Mouse (Mus musculus) CD4-positive, CD25-positive, alpha-beta regulatory T cell, adult 4 months (primary cell): ENCODE measurements around the gene Avp. TPM values are rescaled to one million over a fixed set of nuclear protein-coding genes. Genes with fewer than 3 reads are reported as not detected.
"Not testable (repeated sequence)": the region's sequence is repeated elsewhere in the genome, so short reads cannot be mapped to it uniquely, and the experiment has no call there.

Experiments
- ATAC-seq: one replicate; pipeline ENCODE4 v1.8.0; 2017
- polyA plus RNA-seq, 2 experiments: library from polyadenylated mRNA; unstranded; fragments of 100-300 nt; shearing (Covaris generic); gene quantifications; one replicate each; pipeline ENCODE4 v1.2.1; 2017

Avp gene
- not detected for polyA plus RNA-seq

DNA sequence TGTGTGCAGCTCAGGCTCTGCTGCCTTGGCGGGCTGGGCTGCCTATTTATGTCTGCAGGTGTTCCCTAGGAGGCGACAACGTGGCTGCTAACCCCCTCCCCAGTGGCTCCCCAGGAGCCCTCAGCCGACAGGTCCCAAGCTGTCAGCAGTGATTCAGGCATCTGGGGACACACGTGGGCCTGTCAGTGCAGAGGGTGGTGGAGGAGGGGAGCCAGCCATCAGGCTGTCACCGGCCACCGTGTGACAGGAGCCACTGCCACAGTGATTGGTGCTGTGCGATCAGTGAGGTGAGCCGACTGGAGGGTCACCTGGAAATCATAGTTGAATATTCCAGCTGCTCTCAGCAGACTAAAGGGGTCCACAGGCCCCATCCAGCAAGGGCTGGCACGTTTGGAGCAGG, at the start of gene Avp:
Gene Avp (minus strand): TSS at position 3 of the 400 bp plus-strand sequence.
- ATAC-seq: no peak

- peak; percentile 93 for ATAC-seq
These were observed 47.5 kb upstream of the Avp start, which contains the start of the genes Fastkd5 and Ubox5 for GRCm38 (mm10) chr2:130629839-130630203. Gene Fastkd5 (minus strand): TSS chr2:130630027. Gene Ubox5 (minus strand): TSS chr2:130630038.

DNA sequence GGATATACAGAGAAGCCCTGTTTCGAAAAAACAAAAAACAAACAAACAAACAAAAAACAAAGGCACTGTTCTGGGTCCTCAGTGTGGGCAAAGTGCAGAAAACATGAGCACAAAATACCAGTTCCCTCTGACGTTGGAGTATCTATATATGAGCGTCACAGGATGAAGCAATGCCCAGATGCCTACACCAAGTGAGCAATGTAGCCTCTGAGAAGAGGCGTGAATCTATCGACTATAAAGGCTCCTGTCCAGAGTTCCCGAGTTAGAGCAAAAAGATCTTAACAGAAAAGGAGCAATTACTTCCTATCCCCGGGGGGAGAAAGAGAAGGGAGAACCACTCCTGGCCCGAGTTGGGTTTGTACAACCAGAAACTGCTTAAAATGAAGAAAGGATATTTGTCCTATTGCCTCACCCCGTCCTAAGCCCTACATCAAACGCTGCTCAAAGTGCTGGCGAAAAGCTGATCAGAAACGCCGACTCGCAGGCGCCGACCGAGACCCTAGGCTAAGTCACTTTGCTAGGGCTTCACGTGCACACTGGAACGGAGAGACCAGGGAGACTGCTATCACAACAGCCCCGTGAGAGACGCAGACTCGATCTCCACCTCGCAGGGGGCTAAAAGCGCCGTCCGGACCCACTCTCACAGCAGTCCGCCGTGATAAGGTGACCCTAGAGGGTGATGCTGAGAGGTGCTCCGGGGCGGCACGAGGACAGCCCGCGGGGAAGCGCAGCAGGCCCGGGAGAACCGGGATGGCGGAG, 46.9 kb upstream of the Avp start:
- ATAC-seq: peak; percentile 24

DNA sequence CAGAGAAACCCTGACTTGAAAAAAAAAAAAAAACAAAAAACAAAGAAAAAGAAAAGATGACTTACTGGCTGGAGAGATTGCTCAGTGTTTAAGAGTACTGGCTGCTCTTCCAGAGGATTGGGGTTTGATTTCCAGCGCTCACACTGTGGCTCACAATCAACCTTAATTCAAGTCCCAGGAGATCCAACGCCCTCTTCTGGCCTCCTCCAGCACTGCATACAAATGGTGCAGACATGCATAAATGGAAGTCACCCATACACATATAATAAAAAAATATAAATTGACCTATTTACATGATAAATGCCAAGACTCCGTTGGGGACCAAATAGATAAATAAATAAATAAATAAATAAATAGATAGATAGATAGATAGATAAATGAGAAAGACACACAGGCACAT, 46.1 kb upstream of the Avp start:
- no peak for ATAC-seq

GRCm38 (mm10) chr2:130618972-130619371, 36.6 kb upstream of the Avp start:
- ATAC-seq: no peak

DNA sequence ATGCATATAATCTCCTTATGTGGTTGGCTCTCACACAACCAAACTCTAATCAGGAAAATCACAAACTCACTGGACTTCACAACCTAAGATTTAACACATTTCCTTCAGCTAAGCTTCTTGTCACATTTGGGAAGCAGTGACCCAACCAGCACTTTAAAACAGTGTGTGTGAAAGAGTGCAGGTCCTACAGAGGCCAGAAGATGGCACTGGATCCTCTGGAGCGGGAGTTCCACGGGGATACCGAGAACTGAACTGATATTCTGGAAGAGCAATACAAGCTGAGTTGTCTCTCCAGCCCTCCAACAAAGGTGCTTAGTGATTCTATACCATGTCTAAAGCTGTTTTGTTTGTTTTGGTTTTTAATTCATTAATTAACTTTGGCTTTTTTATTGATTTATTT, 30.7 kb upstream of the Avp start:
- no peak for ATAC-seq

- no peak for ATAC-seq
These were observed 19.8 kb upstream of the Avp start for GRCm38 (mm10) chr2:130602195-130602594.

DNA sequence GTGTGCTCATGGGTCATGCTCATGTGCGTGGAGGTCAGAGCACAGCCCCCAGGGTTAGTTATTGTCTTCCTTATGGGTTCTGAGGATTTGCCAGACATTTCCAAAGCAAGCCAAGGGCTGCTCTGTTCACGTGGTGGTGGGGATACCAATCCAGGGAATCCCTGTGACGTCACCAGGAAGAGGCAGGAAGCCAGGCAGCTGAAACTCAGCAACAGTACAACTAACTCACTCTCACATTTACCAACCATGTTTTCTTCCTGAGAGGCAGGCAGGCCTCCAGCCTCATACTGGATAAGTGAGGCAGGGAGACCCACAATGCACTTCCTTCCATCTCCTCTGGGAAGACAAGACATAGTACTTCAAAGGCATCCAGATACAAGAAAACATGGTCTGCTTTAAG, 16.0 kb upstream of the Avp start:
- no peak for ATAC-seq

DNA sequence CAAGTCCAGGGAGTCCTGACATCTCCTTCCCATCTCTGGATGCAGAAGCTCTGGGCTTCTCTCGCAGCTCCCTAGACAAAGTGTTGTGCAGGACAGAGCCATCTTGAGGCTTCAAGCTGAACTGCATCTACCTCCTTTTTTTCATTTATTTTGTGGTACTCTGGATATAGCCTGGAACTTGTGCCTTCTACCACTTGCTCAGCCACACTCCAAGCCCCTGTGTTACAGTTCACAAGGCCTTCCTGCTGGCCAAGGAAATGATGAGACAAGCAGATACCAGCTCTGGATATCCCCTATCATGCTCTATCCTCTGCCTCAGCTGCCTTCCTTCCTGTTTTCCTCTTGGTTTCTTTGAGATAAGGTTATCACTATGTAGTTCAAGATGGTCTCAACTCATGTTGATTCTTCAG, 15.3 kb upstream of the Avp start:
- peak; percentile 49 for ATAC-seq

- ATAC-seq: no peak
These were observed 13.2 kb upstream of the Avp start for GRCm38 (mm10) chr2:130595596-130595995.

DNA sequence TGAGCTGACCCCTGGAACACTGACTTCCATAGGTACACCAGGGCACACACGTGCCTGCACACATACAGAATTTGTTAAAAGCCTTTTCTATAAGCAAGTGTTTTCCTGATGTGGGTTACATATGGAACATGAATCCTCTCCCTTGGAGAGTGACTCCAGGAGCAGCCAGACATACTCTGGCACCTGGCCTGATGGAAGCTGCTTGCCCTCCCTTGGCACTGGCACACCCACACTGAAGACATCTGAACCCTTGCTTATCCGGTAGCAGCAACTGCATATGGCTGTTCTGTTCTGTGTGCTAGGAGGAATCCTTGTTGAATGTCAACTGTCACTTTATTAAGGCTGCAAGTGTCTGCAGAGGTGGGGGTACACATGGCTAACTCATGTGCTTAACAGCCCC, 8.7 kb upstream of the Avp start:
- ATAC-seq: no peak

DNA sequence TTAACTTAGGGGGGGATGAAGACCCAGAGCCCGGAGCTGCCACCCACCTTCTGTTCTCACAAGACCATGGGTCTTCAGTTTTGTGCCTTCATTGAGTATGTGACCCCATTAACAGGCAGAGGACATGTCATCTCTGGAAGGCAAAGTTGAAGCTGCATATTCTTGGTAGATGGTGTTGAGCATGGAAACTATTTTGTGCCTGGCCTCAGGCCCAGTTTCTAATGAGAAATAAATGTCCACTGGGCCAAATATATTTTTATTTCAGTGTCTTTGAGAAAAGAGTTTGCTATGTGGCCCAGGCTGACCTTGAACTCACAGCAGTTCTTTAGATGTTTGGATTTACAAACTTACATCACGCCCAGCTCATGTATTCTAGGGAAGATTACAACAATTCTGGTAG, 7.4 kb upstream of the Avp start:
- no peak for ATAC-seq

GRCm38 (mm10) chr2:130589157-130589556, 6.8 kb upstream of the Avp start:
- no peak for ATAC-seq

DNA sequence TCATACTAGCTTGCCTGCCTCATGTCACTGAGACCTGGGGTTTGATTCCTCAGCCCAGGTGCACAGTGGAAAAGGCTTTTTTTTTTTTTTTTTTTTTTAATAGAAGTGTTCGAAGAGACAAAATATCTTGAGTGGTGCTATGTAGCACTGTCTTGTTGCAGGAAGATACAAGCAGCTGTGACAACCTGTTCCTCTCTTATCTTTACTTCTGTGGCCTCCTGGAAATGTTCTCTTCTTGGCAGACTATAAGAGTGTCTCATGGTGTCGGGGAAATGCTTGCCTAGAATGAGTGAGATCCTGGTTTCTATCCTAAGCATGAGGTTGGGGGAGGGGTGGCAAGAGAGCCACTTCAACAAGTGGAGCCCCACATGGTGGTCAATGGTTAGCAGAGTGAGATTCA, 6.0 kb upstream of the Avp start:
- no peak for ATAC-seq

DNA sequence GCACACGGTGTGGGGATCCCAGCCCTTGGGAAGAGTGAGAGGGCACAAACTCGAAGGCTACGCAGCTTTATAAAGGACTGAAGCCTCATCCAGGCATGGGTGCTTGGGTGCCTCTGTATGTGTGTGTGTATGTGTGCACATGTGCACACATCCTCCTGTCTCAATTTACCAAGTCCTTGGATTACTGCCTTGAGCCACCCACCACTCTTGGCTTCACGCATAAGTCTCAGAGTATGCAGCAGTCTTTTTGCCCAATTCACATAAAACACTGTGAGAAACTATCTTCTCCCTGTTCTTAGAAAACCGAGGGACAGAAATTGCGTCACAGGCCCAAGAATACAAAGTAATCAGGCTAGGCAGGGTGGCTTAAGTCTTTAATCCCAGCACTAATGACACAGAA, 3.7 kb upstream of the Avp start:
- no peak for ATAC-seq

DNA sequence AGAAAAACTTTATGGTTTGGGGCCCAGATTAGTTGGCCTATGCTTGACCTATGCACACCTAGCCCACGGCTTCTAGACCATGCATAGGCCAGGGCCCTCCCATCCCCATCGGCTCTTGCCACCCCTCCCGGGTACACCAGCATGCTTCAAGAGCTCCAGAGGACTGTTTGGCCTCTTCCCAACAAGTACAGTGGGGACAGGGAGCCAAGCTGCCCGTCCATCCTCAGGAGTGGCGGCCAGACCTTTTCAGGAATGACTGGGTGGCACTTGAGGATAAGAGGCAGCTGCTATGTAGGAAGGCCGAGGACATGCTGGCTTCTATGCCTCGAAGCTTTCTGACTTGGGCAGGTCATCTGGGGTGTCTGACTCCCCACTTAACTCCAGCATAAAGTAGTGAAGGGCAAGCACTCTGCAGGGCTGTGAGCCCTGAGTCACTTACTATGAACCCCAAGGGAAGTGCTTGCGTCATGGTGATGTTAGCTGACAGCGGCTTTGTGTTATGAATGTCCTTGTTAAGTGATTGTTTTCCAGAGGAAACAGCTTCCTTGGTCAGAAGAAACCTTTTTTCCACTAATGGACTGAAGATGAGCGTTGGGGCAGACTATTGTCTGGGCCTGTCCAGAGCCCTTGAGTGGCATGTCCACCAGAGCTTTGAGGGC, 1.7 kb upstream of the Avp start:
- no peak for ATAC-seq

DNA sequence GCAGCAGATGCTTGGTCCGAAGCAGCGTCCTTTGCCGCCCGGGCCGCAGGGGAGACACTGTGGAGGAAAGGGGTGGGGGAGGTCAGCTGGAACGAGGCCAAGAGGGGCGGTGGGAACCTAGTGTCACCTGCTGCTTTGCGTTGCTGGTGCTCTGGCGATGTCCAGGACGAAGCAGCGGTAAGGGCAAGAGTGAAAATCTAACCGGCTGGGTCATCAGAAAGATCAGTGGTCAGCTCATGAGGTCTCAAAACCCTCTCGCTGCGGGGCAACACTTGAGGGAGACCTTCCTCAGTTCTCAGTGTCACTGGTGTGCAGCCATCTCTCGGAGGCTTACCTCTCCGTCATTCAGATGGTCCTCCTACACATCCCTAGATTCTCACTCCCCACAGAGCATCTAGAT, 1.2 kb downstream of the Avp start:
- no peak for ATAC-seq

GRCm38 (mm10) chr2:130579791-130580190, 2.6 kb downstream of the Avp start:
- no peak for ATAC-seq

DNA sequence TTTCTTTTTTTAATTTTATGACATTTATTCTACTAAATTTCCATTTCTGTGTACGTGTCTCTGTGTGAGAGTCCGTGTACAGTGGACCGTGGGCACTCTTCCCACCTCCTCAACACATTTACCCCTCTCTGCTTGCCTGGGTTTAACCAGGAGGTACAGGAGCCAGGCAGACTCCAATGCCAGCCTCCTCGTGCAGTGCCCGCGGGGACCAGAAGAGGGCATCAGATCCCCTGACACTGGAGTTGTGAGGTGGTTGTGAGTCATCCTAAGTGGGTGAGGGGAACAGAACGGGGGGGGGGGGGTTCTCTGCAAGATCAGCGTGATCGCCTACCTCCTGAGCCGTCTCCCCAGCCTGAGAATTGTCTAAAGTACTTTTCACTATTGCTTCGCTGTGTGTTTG, 4.2 kb downstream of the Avp start:
- ATAC-seq: peak; percentile 80

- ATAC-seq: peak; percentile 55
These were observed 4.7 kb downstream of the Avp start for GRCm38 (mm10) chr2:130577632-130578031.

DNA sequence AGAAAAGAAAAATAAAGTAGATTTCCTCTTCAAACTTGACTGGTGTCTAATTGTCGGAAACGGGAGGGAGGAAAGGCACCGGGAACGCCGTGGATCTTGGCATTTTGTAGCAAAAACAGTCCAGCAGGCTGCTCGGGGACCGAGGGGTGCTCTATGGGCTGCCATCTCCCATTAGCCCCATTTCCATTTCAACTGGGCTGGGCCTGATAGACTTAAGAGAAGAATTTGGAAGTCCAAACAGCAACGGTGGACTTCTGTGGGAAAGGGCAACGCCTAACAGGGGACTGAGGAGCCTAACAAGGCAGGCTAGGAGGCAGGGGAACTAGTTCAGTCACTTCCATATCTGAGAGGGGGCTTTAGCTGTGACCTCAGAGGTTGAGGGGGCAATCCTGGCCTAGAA, 5.3 kb downstream of the Avp start:
- no peak for ATAC-seq

- ATAC-seq: not testable (repeated sequence)
These were observed 5.8 kb downstream of the Avp start for GRCm38 (mm10) chr2:130576564-130576963.

DNA sequence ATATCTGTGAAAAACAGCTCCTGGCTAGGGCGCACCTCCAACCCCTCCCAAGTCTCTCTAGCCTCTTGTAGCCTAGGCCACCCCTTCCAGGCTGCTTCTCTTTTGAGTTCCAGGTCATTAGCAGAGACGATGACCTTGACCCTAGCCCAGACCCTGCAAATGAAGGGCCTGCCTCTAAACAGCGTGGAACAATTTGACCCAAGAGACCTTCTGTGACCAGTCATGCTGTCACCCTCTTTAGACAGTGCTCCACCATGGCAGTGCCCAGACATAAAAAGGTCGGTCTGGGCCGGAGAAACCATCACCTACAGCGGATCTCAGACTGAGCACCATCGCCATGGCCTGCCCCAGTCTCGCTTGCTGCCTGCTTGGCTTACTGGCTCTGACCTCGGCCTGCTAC, 6.5 kb downstream of the Avp start, which contains the start of gene Oxt:
Gene Oxt (plus strand): TSS at position 301 of the 400 bp plus-strand sequence.
- no peak for ATAC-seq

GRCm38 (mm10) chr2:130574960-130575359, 7.4 kb downstream of the Avp start:
- no peak for ATAC-seq
